Mouse (Mus musculus) embryo, embryonic 11.5 days (tissue): ENCODE results near the gene Cfap77.

Source experiments
- DNase-seq: peaks from one replicate; pipeline ENCODE4 v3.0.0-alpha.2; 2012; ENCODE audit warnings: low read depth, low spot score

Gene Cfap77

DNA sequence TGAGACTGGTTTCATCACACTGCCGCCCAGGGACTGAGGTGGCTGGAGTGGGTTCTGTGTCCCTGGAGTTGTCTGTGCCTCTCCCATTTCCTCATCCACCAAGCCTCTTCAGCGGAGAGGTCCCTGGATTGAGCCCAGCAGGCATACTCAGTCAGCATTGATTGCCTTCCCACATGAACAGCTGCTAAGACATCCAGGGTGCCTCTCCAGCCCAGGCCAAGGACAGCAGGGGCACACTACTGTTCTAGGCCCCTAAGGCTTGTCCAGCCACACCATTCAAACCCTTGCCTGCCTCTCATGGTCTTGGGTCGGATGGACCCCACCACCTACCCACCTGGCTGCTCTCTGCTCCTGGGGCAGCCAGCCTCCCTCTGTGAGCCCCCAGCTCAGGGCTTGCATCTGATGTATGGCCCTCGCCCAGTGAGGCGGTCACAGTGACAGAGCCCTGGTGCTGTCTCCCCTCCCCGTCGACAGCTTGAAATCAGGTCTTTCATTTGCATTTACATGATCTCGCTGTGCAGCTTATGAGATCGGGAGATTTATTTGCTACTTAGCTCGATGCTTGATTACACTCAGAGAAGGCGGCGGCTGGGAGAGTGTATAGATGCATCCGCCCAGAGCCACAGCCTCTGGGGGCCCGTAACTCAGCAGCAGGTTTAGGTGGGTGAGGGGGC, 57.6 kb downstream of the Cfap77 start:
- DNase-seq = no peak

DNA sequence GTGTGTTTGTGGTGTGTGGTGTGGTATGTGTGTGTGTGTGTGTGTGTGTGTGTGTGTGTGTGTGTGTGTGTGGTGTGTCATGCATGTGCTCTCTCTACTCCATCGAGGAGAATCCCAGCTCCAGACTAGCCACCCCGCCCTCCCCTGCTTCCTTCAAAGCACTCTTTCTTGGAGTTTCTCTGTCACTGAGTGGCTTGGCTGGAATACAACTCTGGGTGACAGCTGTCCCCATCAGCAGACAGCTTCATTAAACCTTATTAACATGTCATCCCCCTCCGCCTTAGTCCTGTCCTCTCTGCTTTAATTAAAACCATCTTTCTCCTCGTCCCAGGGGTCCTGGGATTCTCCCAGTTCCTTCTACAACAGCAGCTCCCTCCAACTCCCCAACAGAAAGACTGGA, 59.4 kb downstream of the Cfap77 start:
- no peak for DNase-seq

DNA sequence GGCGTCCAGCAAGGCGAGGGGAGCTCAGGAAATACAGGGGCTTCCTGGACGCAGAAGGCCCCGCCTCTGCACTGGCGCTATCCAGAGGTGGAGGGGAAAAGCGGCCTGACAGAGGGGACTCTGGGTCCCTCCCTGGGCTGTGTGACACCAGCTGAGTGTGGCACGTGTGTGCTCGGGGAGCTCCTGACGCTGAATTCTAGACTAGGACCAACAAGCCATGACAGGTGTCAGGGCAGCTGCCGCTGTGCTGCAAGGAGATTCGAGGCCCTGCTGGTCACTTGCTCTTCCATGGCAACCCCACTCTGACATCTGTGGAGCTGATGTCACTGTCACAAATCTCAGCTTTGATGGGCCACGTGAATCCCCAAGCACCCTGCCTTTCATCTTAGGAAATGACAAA, 60.9 kb downstream of the Cfap77 start:
- no peak for DNase-seq

DNA sequence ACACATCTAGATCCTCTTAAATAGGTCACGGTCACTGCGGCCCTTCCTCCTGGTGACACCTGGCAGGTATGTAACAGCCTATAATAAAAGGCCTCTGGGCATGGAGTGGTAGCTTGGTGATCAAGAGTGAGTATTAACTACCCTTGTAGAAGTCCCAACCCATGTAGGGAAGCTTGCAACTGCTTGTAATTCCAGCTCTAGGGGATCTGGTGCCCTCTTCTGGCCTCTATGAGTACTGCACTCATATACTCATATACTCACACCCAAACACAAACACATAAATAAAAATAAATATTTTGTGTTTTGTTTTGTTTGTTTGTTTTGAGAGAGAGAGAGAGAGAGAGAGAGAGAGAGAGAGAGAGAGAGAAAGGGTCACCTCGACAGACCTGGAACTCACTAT, 66.1 kb downstream of the Cfap77 start:
- DNase-seq = no peak

DNA sequence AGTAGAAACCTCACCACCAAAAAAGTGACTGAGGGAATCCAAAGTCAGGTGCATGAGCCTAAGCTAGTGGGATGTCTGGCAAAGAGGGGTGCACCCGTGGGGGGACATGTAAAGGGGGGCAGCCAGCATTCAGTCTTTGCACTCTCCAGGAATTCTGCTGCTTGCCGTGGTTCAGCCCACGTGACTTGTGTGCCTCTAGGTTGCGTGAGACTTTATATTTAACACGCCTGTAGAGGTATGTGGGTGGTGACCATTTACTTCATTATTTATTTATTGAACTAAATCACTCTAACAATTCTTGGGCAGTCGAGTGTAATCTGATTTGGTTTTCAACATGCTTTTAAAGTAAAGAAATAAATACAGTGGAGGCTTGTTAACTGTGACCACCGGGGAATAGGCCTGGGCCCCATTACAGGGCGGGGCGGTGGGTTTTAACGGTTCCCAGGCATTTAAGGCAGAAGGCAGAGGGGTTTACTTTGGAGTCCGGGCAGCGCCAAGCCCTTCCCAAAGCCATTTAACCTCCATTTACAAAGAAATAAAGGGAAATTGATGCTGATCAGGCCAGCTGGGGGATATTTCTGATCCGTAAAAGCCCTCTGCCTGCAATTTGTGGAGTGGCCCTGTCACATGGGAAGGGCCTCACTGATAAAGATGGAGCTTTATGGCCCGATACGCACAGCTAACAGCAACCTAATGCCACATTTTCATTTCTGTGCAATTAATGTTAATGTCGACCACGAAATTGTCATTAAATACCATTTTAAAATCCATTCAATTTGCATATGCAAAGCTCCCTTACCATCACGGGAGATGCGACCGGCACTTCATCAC, 74.6 kb downstream of the Cfap77 start:
- DNase-seq = no peak

DNA sequence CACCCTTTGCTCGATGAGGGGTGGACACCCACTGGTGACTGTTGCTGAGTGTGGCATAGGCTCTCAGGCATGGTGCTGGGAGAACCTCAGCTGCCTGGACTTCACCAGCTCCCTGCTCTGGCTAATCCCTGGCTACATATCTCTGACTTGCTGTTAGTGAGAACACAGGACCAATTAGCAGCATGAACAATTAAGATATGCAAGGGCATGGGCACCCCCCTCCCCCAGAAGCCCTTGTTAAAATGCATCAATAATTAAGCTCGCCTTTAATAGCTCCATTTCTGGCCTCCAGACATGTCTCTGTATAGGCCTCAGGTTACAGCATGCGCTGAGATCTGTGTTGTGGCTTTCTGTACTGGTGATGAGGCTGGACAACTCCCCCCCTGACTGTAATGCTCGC, 76.4 kb downstream of the Cfap77 start:
- no peak for DNase-seq

DNA sequence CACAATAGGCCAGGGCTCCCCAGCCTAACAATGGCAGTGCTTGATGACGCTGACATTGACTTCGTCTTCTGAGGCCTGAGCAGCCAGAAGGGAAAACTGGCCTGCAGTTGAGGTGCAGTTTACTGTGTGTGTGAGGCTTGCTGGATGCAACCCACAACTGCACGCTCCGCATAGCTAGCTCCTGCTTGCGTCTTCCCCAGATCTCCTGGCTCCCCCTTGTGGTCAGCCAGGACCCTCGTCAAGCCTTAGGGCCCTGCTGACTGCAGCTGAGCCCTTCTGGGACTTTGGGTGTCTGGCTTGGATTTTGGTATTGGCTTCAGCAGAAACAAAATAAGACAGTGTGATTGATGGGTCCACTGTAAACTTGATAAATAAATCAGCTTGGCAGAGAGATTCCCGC, 78.2 kb downstream of the Cfap77 start:
- peak; percentile 72 for DNase-seq

DNA sequence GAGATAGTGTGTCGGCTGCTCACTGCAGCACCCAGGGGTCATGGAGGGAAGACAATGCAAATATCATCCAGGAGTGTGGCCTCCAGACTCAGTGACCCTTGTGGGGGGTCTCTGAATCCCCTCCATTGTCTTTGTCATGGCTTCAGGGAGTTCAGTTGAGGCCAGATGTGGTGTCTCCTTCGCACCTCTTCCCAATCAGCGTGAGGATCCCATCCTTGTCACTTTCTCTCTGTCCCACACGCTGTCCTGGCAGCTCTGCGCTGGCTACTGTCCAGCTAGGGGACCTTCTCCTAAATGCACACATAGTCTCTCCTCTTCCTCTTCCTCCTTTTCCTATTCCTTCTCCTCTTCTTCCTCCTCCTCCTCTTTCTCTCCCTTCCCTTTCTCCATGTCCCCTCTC, 79.3 kb downstream of the Cfap77 start:
- no peak for DNase-seq

DNA sequence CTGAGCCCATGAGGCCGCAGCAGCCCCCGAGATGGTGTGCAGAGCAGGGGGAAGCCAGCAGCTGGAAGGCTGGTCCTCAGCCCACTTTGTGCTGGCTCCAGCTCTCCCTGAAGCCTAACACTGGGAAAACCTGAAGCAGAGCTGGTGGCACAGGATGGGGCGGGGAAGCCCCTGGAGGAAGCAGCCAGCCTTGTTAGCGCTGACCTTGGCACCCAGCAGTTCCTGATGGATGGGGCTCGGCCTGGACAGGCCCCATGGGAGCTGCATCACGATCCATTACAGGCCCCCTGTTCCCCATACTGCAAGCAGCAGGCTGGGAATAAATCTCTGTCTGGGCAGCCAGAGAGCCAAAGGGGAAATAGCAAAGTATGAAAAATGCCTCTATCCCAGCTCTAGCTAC, 80.3 kb downstream of the Cfap77 start:
- DNase-seq = no peak

DNA sequence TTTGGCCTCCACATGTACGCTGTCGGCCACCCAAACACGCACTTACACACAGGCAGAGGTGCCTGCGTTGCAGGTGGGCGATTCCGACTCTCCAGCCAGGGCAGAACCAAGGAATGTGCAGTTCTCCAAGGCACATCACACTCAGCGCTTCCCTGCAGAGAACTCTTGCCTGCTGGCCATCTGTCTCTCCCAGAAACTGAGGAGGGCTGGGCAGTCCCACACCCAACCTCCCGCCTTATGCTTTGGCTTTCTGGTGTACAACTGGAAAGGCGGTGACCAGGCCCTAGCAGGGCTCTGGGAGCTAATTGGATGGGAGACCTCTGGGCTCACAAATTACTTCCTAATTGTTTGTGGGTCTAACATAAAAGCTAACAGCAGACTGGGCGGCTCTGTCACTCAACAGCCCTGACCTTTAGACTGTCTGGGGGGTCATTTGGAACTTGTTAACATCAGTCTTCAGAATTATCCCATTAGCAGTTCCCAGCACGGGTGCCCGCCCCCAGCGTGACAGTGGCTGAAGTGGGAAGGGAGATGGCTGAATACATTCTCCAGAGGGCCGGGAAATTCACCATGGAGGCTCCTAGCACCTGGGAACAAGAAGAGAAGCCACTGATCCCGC, 80.9 kb downstream of the Cfap77 start:
- no peak for DNase-seq

DNA sequence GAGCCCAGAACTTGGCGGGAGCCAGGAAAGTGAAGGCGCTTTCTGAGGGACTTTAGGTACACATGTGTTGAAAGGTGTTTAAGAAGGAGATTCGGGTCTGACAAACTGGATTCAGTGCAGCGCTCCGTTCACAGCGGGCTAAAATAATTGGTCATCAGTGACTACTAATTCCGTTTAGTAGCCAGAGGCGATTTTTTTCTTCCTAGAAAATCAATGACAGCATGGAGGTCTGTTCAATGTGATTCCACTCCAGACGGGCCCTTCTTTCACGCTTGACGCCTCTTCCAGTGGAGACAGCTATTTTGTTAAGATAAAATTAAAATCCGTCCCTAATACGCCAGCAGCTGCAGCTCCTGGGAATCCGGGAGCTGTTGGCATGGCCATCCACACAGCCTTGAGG, 84.4 kb downstream of the Cfap77 start:
- DNase-seq = no peak

DNA sequence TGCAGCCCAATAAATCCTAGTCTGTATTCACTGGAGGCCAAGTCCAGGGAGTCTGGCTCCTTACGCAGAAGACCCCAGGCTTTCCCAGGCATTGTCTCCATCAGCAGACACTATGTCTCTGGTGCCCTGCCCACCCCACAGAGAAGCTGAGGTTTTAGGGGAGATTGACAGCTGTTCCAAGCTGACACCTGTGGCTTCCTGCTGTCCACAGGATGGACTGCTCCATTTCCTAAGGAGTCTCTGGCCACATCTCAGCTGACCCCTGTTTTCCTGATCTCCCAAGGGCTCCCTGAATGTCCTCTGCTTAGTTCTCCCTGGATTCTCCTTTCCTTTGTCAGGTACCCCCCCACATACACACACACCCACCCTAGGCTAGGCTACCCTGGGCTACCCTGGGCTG, 86.6 kb downstream of the Cfap77 start:
- no peak for DNase-seq

DNA sequence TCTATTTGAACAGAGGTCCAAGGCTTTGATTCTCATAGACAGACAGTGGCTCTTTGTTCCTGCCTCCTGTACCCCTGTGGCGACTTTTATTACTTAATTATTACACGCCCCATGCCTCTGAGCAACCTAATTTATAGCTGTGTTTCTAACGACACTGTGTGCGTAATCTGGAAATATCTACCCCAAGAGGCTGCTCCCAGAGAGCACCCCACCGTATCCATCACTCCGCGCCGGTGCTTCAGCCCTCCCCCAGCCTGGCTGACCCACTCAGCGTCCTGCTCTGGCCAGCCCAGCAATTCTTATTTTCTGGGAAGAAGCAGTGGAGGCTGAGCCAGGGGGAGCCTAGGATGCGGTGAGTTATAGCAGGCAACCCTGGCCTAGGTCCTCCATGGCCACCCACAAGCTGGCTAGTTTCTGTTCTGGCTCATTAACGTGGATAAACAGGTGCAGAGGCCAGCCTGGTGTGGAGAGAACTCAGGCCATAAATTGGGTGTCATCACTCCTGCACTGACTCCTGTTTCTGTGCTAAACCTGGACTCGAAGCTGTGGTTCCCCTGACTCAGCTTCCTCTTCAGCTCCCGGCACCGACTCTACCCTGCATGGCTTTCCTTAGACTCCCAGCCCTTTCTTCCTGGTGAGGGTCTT, 88.6 kb downstream of the Cfap77 start:
- DNase-seq = peak; percentile 32

DNA sequence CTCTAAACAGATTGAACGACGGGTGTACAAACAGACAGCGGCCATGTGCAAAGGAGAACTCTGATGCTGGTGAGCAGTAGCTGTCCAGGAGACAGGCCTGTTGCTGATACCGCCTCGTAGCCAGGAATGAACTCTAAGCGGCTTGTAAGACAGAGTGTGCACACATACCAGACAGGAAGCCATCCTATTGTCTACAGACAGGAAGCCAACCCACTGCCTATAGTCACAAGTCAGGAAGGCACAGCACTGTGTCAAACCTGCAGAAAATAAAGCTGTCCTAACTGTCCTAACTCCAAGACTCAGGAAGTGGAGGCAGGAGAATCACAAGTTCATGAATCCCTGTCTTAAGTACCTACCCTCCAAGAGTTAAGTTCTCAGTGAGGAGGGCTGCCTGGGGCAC, 91.3 kb downstream of the Cfap77 start:
- no peak for DNase-seq

DNA sequence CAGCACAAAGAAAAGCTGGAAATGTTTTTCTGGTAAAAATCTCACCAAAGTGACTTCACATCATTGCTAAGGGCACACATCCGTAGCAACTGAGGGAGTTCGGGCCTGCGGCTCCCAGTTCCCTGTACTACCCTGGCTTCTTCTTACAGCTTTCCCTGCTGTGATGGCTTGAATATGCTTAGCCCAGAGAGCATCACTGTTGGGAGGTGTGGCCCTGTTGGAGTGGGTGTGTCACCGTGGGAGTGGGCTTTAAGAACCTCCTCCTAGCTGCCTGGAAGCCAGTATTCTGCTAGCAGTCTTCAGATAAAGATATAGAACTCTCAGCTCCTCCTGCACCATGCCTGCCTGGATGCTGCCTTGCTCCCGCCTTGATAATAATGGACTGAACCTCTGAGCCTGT, 93.2 kb downstream of the Cfap77 start:
- no peak for DNase-seq

DNA sequence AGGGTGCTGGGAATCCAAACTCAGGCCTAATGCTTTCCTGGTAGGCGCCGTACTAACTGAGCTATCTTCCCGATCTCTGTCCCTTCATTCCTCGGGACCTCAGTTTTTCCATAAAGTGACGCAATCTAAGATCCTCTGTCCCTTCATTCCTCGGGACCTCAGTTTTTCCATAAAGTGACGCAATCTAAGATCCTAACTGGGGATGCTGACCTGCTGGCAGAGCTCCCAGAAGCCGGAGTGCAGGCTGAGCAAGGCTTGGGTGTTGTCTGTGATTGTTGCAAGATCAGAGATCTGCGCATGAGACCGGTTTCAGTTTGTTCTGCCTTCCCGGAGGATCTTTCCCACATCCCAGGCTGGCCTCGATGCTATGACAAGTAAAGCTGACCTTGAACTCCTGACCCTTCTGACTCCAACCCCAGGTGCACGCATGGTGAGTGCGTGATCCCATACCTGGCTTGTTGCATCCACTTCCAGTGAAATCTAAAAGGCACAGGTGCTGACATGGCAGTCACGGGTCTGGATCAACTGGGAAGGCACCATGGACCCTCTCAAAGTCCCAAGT, 93.8 kb downstream of the Cfap77 start:
- no peak for DNase-seq

DNA sequence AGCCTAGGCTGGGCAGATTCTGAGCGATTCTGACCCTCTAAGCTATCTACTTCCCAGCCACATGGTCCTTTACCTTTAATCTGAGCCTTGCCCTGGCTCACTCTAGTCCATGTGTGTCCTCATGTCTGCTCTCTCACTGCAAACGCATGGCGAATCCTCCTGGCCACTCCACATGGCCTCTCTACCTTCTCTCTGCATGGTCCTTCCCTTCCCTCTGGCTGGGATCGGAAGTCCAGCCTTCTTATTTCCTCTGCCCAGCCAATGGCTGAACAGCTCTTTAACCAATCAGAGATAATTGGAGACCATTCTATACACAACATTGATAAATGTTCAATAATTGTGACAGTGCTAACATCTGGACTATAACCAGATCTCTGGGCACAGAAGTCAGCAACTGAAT, 98.0 kb downstream of the Cfap77 start:
- DNase-seq = no peak

DNA sequence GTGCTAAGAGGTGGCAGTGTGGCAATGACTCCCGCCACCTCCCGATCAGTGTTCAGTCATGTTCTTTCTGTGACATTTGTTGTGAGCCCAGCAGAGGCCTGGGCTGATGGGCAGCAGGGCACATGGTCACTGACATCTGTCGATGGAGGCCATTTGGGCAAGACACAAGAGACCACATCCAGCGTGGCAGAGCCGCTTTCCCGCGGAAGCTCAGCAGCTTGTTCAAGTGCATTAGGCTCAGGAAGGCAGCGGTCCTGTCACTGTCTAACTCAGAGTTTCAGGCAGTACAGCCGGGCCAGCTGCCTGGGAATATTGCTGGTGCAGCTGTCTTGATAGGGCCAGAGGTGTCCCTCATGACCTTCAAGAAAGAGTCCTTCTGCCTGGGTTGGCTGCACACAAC, 100.3 kb downstream of the Cfap77 start:
- DNase-seq = no peak

DNA sequence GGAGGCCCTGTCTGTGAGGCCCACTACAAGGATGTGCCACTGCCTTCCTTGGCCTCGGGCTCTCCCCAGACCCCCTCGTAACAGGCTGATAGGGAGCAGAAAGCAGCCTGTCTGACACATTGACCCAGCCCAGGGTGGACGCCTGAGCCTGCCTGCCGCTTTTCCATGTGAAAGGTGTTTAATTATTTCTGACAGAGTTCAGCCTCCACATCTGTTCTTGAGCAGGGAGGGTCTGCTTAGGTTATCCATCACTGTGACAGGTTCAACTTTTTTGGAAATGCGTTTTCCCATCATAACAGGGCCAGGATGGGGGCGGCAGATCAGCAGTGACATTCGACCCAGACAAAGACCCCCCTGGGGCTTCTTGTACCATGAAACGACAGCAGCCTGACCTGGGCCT, 101.9 kb downstream of the Cfap77 start:
- peak; percentile 24 for DNase-seq

DNA sequence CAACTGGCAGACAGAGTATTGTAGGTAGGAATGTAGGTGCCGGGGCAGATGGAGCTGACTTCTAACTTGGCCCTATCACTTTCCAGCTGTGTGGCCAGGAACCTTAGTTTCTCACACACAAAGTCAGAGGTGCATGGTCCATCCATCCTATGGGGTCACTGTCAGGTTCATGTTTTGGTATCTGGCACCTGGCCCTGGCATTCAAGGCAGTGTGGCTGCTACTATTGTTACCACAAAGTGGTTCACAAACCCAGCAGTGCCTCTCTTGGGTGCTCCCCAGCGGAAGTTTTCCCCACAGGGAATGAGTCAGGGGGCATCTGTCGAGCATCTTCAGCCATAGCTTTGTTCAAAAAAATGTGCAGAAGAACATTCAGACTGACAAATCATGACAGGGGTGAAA, 108.6 kb downstream of the Cfap77 start:
- no peak for DNase-seq

DNA sequence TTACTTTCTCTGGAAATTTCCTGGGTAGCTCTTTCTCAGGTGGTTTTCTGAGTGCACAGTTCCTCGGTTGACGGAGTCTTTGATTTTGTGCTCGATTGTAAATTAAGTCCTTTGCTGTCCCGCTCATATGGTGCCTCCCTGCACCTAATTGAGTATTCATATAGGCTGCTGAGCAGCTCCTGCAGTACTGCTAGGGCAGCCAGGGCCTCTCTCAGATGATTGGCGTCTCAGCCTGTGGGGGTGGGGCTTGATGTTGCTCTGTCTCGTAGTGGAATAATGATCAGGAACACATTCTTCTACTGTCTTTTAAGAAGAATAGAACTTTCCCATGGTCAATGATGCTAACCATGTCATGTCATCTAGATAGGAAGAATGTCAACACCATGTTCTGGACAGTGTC, 109.5 kb downstream of the Cfap77 start:
- DNase-seq = no peak
